Mouse (Mus musculus) MEL (cell line): Measurements from ENCODE around the gene Ripor2. TPM values are rescaled to one million over a fixed set of nuclear protein-coding genes. Genes with fewer than 3 reads are reported as not detected.
"Not testable (repeated sequence)": the region's sequence is repeated elsewhere in the genome, so short reads cannot be mapped to it uniquely, and the experiment has no call there.

Experiments
- DNase-seq: peaks from one replicate; pipeline ENCODE4 v3.0.0; 2011; ENCODE audit warnings: low read depth, low spot score
- H3K27ac ChIP-seq: 2 replicates; pipeline ENCODE4 v1.5.1; 2012; ENCODE audit warnings: low read depth, mild to moderate bottlenecking, control low read depth, low read length, moderate library complexity; ENCODE audit not compliant: control insufficient read depth
- H3K27me3 ChIP-seq, 2 experiments: fragments of 150-350 bp in 1 of 2; sonication (generic) in 1 of 2; 2 replicates each; pipeline ENCODE4 v1.6.1; 2012; ENCODE audit warnings: low read length in 2 of 2, mild to moderate bottlenecking in 2 of 2, improper control_type of control experiment in 1 of 2, moderate library complexity in 1 of 2; ENCODE audit not compliant: insufficient read depth in 2 of 2, control insufficient read depth in 1 of 2
- H3K36me3 ChIP-seq, 2 experiments: 2 replicates each; pipeline ENCODE4 v1.6.1; 2012 to 2014; ENCODE audit warnings: low read length in 2 of 2, improper control_type of control experiment in 1 of 2, inconsistent platforms in 1 of 2, mild to moderate bottlenecking in 1 of 2; ENCODE audit not compliant: insufficient read depth in 2 of 2, control insufficient read depth in 1 of 2
- H3K4me1 ChIP-seq, 2 experiments: fragments of 150-350 bp in 1 of 2; sonication (generic) in 1 of 2; 2 replicates each; pipeline ENCODE4 v1.6.1; 2012; ENCODE audit warnings: low read length in 2 of 2, improper control_type of control experiment in 1 of 2, mild to moderate bottlenecking in 1 of 2; ENCODE audit not compliant: insufficient read depth in 2 of 2, control insufficient read depth in 1 of 2
- H3K4me3 ChIP-seq, 2 experiments: fragments of 150-350 bp in 1 of 2; sonication (generic) in 1 of 2; 2 replicates each; pipeline ENCODE4 v1.5.1; 2012; ENCODE audit warnings: low read depth in 2 of 2, low read length in 2 of 2, mild to moderate bottlenecking in 2 of 2, moderate library complexity in 2 of 2, control low read depth in 1 of 2, improper control_type of control experiment in 1 of 2; ENCODE audit not compliant: control insufficient read depth in 1 of 2, insufficient read depth in 1 of 2
- H3K79me2 ChIP-seq: 2 replicates; pipeline ENCODE4 v1.6.1; 2012; ENCODE audit warnings: mild to moderate bottlenecking, low read length, moderate library complexity; ENCODE audit not compliant: control insufficient read depth, poor library complexity, insufficient read depth
- H3K9ac ChIP-seq: 2 replicates; pipeline ENCODE4 v1.6.1; 2012; ENCODE audit warnings: low read depth, mild to moderate bottlenecking, control low read depth, low read length, moderate library complexity; ENCODE audit not compliant: control insufficient read depth, poor library complexity, severe bottlenecking
- H3K9me3 ChIP-seq: fragments of 150-350 bp; sonication (generic); replicated peaks from 2 replicates; pipeline ENCODE4 v1.6.1; 2012; ENCODE audit warnings: mild to moderate bottlenecking, low read length, improper control_type of control experiment, moderate library complexity; ENCODE audit not compliant: insufficient read depth
- BHLHE40 ChIP-seq: IDR thresholded peaks from 2 replicates; pipeline ENCODE4 v1.6.1; 2012; ENCODE audit warnings: low read depth, mild to moderate bottlenecking, inconsistent platforms, low read length, improper control_type of control experiment, borderline replicate concordance
- CTCF ChIP-seq, 3 experiments: IDR thresholded peaks in 2 of 3; conservative IDR thresholded peaks in 1 of 3; 2 replicates each; pipeline ENCODE4 v1.5.1; 2011 to 2012; ENCODE audit warnings: low read length in 3 of 3, low read depth in 2 of 3, mild to moderate bottlenecking in 2 of 3, improper control_type of control experiment in 1 of 3, inconsistent platforms in 1 of 3, mixed read lengths in 1 of 3, moderate library complexity in 1 of 3; ENCODE audit not compliant: control insufficient read depth in 1 of 3, insufficient read depth in 1 of 3, poor library complexity in 1 of 3, severe bottlenecking in 1 of 3
- ELF1 ChIP-seq: IDR thresholded peaks from 2 replicates; pipeline ENCODE4 v1.6.1; 2014; ENCODE audit warnings: low read depth, mild to moderate bottlenecking, inconsistent platforms, low read length, improper control_type of control experiment, moderate library complexity
- GATA1 ChIP-seq: IDR thresholded peaks from 2 replicates; pipeline ENCODE4 v1.6.1; 2011; ENCODE audit warnings: low read depth, low read length, improper control_type of control experiment
- HCFC1 ChIP-seq: IDR thresholded peaks from 2 replicates; pipeline ENCODE4 v1.6.1; 2012; ENCODE audit warnings: low read depth, mild to moderate bottlenecking, inconsistent platforms, low read length, improper control_type of control experiment, moderate library complexity
- MAX ChIP-seq: IDR thresholded peaks from 2 replicates; pipeline ENCODE4 v1.6.1; 2011; ENCODE audit warnings: low read length, improper control_type of control experiment
- MAZ ChIP-seq: IDR thresholded peaks from 2 replicates; pipeline ENCODE4 v1.6.1; 2012; ENCODE audit warnings: low read depth, mild to moderate bottlenecking, inconsistent platforms, low read length, improper control_type of control experiment
- MEF2A ChIP-seq: IDR thresholded peaks from 2 replicates; pipeline ENCODE4 v1.6.1; 2014; ENCODE audit warnings: low read depth, mild to moderate bottlenecking, inconsistent platforms, low read length, improper control_type of control experiment; ENCODE audit not compliant: poor library complexity, insufficient replicate concordance, severe bottlenecking; ENCODE audit errors: extremely low read depth
- MYC ChIP-seq: IDR thresholded peaks from 2 replicates; pipeline ENCODE4 v1.6.1; 2011; ENCODE audit warnings: low read depth, mild to moderate bottlenecking, low read length, improper control_type of control experiment, moderate library complexity
- NELFE ChIP-seq: IDR thresholded peaks from 2 replicates; pipeline ENCODE4 v1.6.1; 2011; ENCODE audit warnings: low read depth, low read length, improper control_type of control experiment
- POLR2A ChIP-seq, 2 experiments: IDR thresholded peaks; 2 replicates each; pipeline ENCODE4 v1.6.1; 2011 to 2012; ENCODE audit warnings: low read length in 2 of 2, mild to moderate bottlenecking in 2 of 2, control low read depth in 1 of 2, improper control_type of control experiment in 1 of 2, low read depth in 1 of 2, moderate library complexity in 1 of 2; ENCODE audit not compliant: control insufficient read depth in 1 of 2, insufficient read depth in 1 of 2, poor library complexity in 1 of 2
- POLR2AphosphoS2 ChIP-seq: IDR thresholded peaks from 2 replicates; pipeline ENCODE4 v1.6.1; 2011; ENCODE audit warnings: low read length, improper control_type of control experiment
- RAD21 ChIP-seq: IDR thresholded peaks from 2 replicates; pipeline ENCODE4 v1.6.1; 2011; ENCODE audit warnings: mild to moderate bottlenecking, low read depth, low read length, improper control_type of control experiment
- SIN3A ChIP-seq: IDR thresholded peaks from 2 replicates; pipeline ENCODE4 v1.6.1; 2012; ENCODE audit warnings: low read length, improper control_type of control experiment, inconsistent platforms
- SMC3 ChIP-seq: IDR thresholded peaks from 2 replicates; pipeline ENCODE4 v1.6.1; 2011; ENCODE audit warnings: low read depth, low read length, improper control_type of control experiment
- TAL1 ChIP-seq: IDR thresholded peaks from 2 replicates; pipeline ENCODE4 v1.6.1; 2012; ENCODE audit warnings: mild to moderate bottlenecking, inconsistent platforms, low read length, moderate library complexity, mixed read lengths
- TBP ChIP-seq: IDR thresholded peaks from 2 replicates; pipeline ENCODE4 v1.8.0; 2011; ENCODE audit warnings: low read depth, low read length, improper control_type of control experiment
- ZC3H11A ChIP-seq: IDR thresholded peaks from 2 replicates; pipeline ENCODE4 v1.6.1; 2012; ENCODE audit warnings: low read depth, mild to moderate bottlenecking, inconsistent platforms, low read length, improper control_type of control experiment
- ZMIZ1 ChIP-seq: IDR thresholded peaks from 2 replicates; pipeline ENCODE4 v1.6.1; 2012; ENCODE audit warnings: low read depth, mild to moderate bottlenecking, inconsistent platforms, low read length, improper control_type of control experiment, moderate library complexity
- ZNF384 ChIP-seq: IDR thresholded peaks from 2 replicates; pipeline ENCODE4 v1.6.1; 2012; ENCODE audit warnings: low read depth, mild to moderate bottlenecking, inconsistent platforms, low read length, improper control_type of control experiment
- polyA plus RNA-seq, 2 experiments: library from polyadenylated mRNA; stranded (reverse) in 1 of 2; unstranded in 1 of 2; fragments of >175 nt in 1 of 2; fragments of >200 nt in 1 of 2; gene quantifications; 2 replicates each; pipeline versions ENCODE4 v1.2.1 to v1.2.4; 2012; ENCODE audit warnings: low replicate concordance in 2 of 2, low read depth in 1 of 2; ENCODE audit not compliant: insufficient read length in 2 of 2, insufficient read depth in 1 of 2, missing spikeins in 1 of 2
- total RNA-seq: library from RNA; depleted of rRNA; stranded (reverse); fragments of 300-350 nt; gene quantifications from 2 replicates; pipeline ENCODE4 v1.2.3, GENCODE M21; 2012

The Ripor2 gene
- total and polyA plus RNA-seq, 3 experiments: 13.5 to 18.5 TPM; not detected in 1

DNA sequence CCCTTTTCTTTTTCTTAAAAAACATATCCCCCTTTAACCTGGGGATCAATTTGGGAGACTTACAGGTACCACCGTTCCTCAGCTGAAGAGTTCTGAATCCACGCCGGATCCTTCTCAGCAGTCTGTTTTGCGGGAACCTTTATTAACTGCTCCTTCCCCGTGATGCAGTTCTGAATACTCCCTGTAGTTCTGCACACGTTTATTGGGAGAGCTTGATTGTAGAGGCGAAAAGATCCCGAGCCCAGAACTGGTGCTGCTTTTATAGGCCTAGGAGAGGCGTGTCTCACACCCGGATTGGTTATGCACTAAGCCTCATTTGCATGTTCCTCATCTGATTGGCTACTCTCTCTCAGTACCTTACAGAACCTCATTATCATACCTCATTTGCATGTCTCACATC lies 189.5 kb downstream of the Ripor2 start:
- H3K79me2 ChIP-seq, H3K36me3 ChIP-seq, H3K27me3 ChIP-seq, H3K4me1 ChIP-seq, H3K27ac ChIP-seq, H3K4me3 ChIP-seq, H3K9me3 ChIP-seq, H3K9ac ChIP-seq: not testable (repeated sequence)
- TF ChIP-seq TBP (peak; percentile 92), NELFE (peak; percentile 54), ZMIZ1 (peak; percentile 79), POLR2A (IDR thresholded peaks at IDR 0.05; ENCODE audit: control insufficient read depth in 1 of 2, insufficient read depth in 1 of 2, low read depth in 1 of 2, low read length in 2 of 2, poor library complexity in 1 of 2) (peak in 1 of 2 experiments; percentile 66; a peak in 2 of 4 replicates)
- DNase-seq: peak; percentile 55

DNA sequence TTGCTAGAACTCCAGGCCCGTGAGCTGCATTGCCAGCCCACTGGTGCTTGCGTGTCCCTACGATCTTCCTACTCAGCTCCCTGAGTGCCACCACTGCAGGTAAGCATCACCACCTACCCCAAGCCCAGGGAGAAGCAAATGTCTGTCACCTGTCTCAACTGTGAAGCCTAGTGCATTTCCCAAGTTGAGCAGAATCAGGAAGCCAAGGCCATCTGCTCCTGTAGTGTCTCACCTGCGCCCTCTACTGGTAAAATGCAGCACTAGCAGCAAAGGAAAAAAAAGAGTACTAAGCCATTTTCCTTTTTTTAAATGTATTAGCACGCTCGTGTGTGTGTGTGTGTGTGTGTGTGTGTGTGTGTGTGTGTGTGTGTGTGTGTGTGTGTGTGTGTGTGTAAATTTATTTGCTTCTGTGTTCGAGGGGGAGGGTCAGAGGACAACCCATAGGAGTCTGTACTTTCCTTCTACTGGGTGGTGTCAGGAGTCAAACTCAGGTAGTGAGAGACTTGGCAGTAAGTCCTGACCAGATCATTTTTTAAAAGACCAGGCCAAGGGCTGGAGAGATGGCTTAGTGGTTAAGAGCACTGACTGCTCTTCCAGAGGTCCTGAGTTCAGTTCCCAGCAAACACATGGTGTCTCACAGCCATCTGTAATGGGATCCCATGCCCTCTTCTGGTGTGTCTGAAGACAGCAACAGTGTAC lies 194.3 kb downstream of the Ripor2 start:
- no peaks in the 10 kb centered on the region for H3K9me3 ChIP-seq
- H3K27ac ChIP-seq: no peak overlapping the region
- H3K9ac ChIP-seq: peak overlapping the region; percentile 53
- no peaks in the 10 kb centered on the region; a peak in 1 of 4 replicates for H3K27me3 ChIP-seq
- no peaks in the 10 kb centered on the region; a peak in 1 of 4 replicates for H3K4me1 ChIP-seq
- no peaks in the 10 kb centered on the region for H3K79me2 ChIP-seq
- TF ChIP-seq SMC3 (peak; percentile 86), ZNF384 (peak; percentile 90), ELF1 (0 out of 2 replicates have a peak, but pooled peaks have one; percentile 47), POLR2AphosphoS2 (no peak), MEF2A (no peak), CTCF (IDR thresholded peaks at IDR 0.05 in 2 of 3, conservative IDR thresholded peaks at IDR 0.05 in 1 of 3; ENCODE audit: control insufficient read depth in 1 of 3, insufficient read depth in 1 of 3, low read depth in 2 of 3, low read length in 3 of 3, poor library complexity in 1 of 3, severe bottlenecking in 1 of 3) (peak; percentile 80 to 93 (median 88)), MYC (peak; percentile 37; the same call in 1 of the 2 replicates), BHLHE40 (no peak), NELFE (no peak), POLR2A (IDR thresholded peaks at IDR 0.05; ENCODE audit: control insufficient read depth in 1 of 2, insufficient read depth in 1 of 2, low read depth in 1 of 2, low read length in 2 of 2, poor library complexity in 1 of 2) (no peak), MAX (no peak), MAZ (no peak), TAL1 (no peak), SIN3A (peak; percentile 20; the same call in 1 of the 2 replicates), HCFC1 (no peak), ZC3H11A (peak; percentile 67), GATA1 (no peak), TBP (peak; percentile 94), RAD21 (peak; percentile 75)
- no peaks in the 10 kb centered on the region for H3K36me3 ChIP-seq
- H3K4me3 ChIP-seq: peak overlapping the region; percentile 27 to 50; a peak in 3 of 4 replicates
- peak; percentile 87 for DNase-seq
